In genomic region chr1:105434631-105435403, GRCm38 (mm10) we compare ENCODE assay signal across 17 mouse cellular contexts.
DNase-seq lines count a peak whose midpoint lies in the region; ATAC-seq and TF ChIP-seq lines count a peak whose summit lies in the region.
"Had no signal": no experiment of that assay in that cellular context is flagged by ENCODE, and none has a peak within 500 bp of the region (broad histone marks: within the 10 kb centered on the region; RNA-seq: fewer than 3 reads in every experiment).

No protein-coding gene starts in this region.

- no peak overlapping the region for H3K4me3 ChIP-seq in myocyte
- H3K4me3 ChIP-seq: embryonic facial prominence, embryonic 15.5 days; heart, embryonic 15.5 days; left cerebral cortex, adult 2 months had no signal

- H3ac ChIP-seq in myocyte (ENCODE audit: control insufficient read depth, insufficient read length), result no peak overlapping the region

- H3K79me2 ChIP-seq in myocyte (ENCODE audit: control insufficient read depth, insufficient read depth), result no peaks in the 10 kb centered on the region

- intact Hi-C loops in heart, postnatal 14 days (cut with DNase I), result no loop called here

- TF ChIP-seq POLR2A in myocyte (IDR thresholded peaks at IDR 0.05; ENCODE audit: insufficient read length, low read depth), result no peak

- DNase-seq in 416B (ENCODE audit: low read depth), result peak; percentile 95
- DNase-seq in CD4-positive, CD25-positive, alpha-beta regulatory T cell, adult 2 months (ENCODE audit: low read depth, low spot score), result peak; percentile 44
- no peak for DNase-seq in embryo, embryonic 10 days (ENCODE audit: low spot score)
- DNase-seq in heart, postnatal 14 days, result no peak
- no peak for DNase-seq in lung, postnatal 14 days
- DNase-seq in B cell, adult 2 months, result no peak
- DNase-seq: adrenal gland, postnatal 10 days; gastrocnemius, postnatal 14 days; lung, postnatal 10 days; midbrain, embryonic 14.5 days had no signal

- peak; percentile 90 for ATAC-seq in common myeloid progenitor, adult 5-6 weeks (replicated peaks; ENCODE audit: low read depth, poor library complexity, severe bottlenecking)
- ATAC-seq: forebrain, embryonic 14.5 days; hindbrain, embryonic 16.5 days had no signal

- no peaks in the 10 kb centered on the region for H3K27me3 ChIP-seq in myocyte (ENCODE audit: control insufficient read depth, insufficient read depth, insufficient read length)
- H3K27me3 ChIP-seq: embryonic facial prominence, embryonic 15.5 days; heart, embryonic 15.5 days had no signal

- no peaks in the 10 kb centered on the region for H3K36me3 ChIP-seq in myocyte (ENCODE audit: control insufficient read depth, insufficient read depth)
- H3K36me3 ChIP-seq: embryonic facial prominence, embryonic 15.5 days; heart, embryonic 15.5 days had no signal

- peak overlapping the region; percentile 43 for H3K4me2 ChIP-seq in myocyte (ENCODE audit: low read depth)
- H3K4me2 ChIP-seq: embryonic facial prominence, embryonic 15.5 days; heart, embryonic 15.5 days had no signal

TF ChIP-seq in myocyte, 11 proteins besides CTCF, POLR2A, EP300 and RAD21:
- TF ChIP-seq POLR2AphosphoS2 (IDR thresholded peaks at IDR 0.05; ENCODE audit: insufficient read length, low read depth), result no peak
- peak in 1 of 3 experiments; percentile 9 for TF ChIP-seq MYOG (IDR thresholded peaks at IDR 0.05; ENCODE audit: control insufficient read depth in 1 of 3, insufficient read depth in 1 of 3, insufficient read length in 2 of 3, low read depth in 2 of 3)
- peak; percentile 30 for TF ChIP-seq TCF3 (IDR thresholded peaks at IDR 0.05; ENCODE audit: insufficient read length, low read depth)
- TF ChIP-seq USF1 (IDR thresholded peaks at IDR 0.05; ENCODE audit: low read depth), result no peak
- TF ChIP-seq REST (IDR thresholded peaks at IDR 0.05; ENCODE audit: insufficient read depth, insufficient read length), result no peak
- no peak for TF ChIP-seq MAX (IDR thresholded peaks at IDR 0.05; ENCODE audit: low read depth)
- TF ChIP-seq SRF (IDR thresholded peaks at IDR 0.05; ENCODE audit: control insufficient read depth, insufficient read length, low read depth), result no peak
- TF ChIP-seq E2F4 (IDR thresholded peaks at IDR 0.05; ENCODE audit: insufficient read depth), result no peak
- no peak for TF ChIP-seq CEBPB (IDR thresholded peaks at IDR 0.05; ENCODE audit: insufficient read depth, poor library complexity, severe bottlenecking)
- no peak for TF ChIP-seq TCF12 (IDR thresholded peaks at IDR 0.05; ENCODE audit: insufficient read depth, poor library complexity, severe bottlenecking)
- peak in 1 of 3 experiments; percentile 63 for TF ChIP-seq MYOD1 (IDR thresholded peaks at IDR 0.05; ENCODE audit: control insufficient read depth in 1 of 3, insufficient read length in 2 of 3, low read depth in 2 of 3)

Comparison
In these comparisons a context has a peak if more than half of its experiments do, and no peak if none do; other contexts are left out.
1. DNase-seq: peak in 416B (single experiment) and CD4-positive, CD25-positive, alpha-beta regulatory T cell, adult 2 months (single experiment); none in embryo, embryonic 10 days (single experiment), heart, postnatal 14 days (0 of 2), lung, postnatal 14 days (single experiment) and B cell, adult 2 months (0 of 2).